8 mouse cellular contexts compared by ENCODE assay signal in genomic region chr15:83562626-83563270, GRCm38 (mm10). TPM values are rescaled to one million over a fixed set of nuclear protein-coding genes. Genes with fewer than 3 reads are reported as not detected.
DNase-seq lines count a peak whose midpoint lies in the region; ATAC-seq and TF ChIP-seq lines count a peak whose summit lies in the region.

No protein-coding gene starts in this region.

- WGBS in embryonic facial prominence, embryonic 13.5 days, result 25% methylated on average over 15 of the region's 15 CpGs
- 43% methylated on average over 15 of the region's 15 CpGs for WGBS in heart, adult 2 months
- WGBS in limb, embryonic 13.5 days, result 32% methylated on average over 15 of the region's 15 CpGs
- WGBS in midbrain, embryonic 16.5 days, result 39% methylated on average over 15 of the region's 15 CpGs

- peak overlapping the region; percentile 95 for H3K4me2 ChIP-seq in embryonic facial prominence, embryonic 13.5 days
- peak overlapping the region; percentile 98 for H3K4me2 ChIP-seq in limb, embryonic 13.5 days (replicated peaks)
- peak overlapping the region; percentile 52; the same call in 1 of the 2 replicates for H3K4me2 ChIP-seq in midbrain, embryonic 16.5 days (ENCODE audit: low read length)

- H3K4me1 ChIP-seq in embryonic facial prominence, embryonic 13.5 days, result peaks cover 23% of the 10 kb centered on the region
- peaks cover 9% of the 10 kb centered on the region for H3K4me1 ChIP-seq in heart, adult 2 months (ENCODE audit: control insufficient read depth, insufficient read depth, low read length)
- peaks cover 20% of the 10 kb centered on the region for H3K4me1 ChIP-seq in limb, embryonic 13.5 days
- H3K4me1 ChIP-seq in midbrain, embryonic 16.5 days (ENCODE audit: control insufficient read depth, insufficient read depth, low read length), result peaks cover 13% of the 10 kb centered on the region

- H3K9ac ChIP-seq in embryonic facial prominence, embryonic 13.5 days, result peak overlapping the region; percentile 46; the same call in 1 of the 2 replicates
- no peak overlapping the region for H3K9ac ChIP-seq in heart, adult 2 months (ENCODE audit: low read depth, low read length)
- H3K9ac ChIP-seq in limb, embryonic 13.5 days, result peak overlapping the region; percentile 76
- H3K9ac ChIP-seq in midbrain, embryonic 16.5 days (ENCODE audit: low read depth, low read length), result no peak overlapping the region

- H3K4me3 ChIP-seq in embryonic facial prominence, embryonic 13.5 days, result peak overlapping the region; percentile 48
- peak overlapping the region; percentile 80 for H3K4me3 ChIP-seq in heart, adult 2 months
- H3K4me3 ChIP-seq in limb, embryonic 13.5 days, result peak overlapping the region; percentile 50
- H3K4me3 ChIP-seq in midbrain, embryonic 16.5 days (ENCODE audit: low read depth, low read length), result no peak overlapping the region

- no peaks in the 10 kb centered on the region for H3K36me3 ChIP-seq in embryonic facial prominence, embryonic 13.5 days
- no peaks in the 10 kb centered on the region for H3K36me3 ChIP-seq in heart, adult 2 months (ENCODE audit: control insufficient read depth, insufficient read depth, low read length)
- H3K36me3 ChIP-seq in limb, embryonic 13.5 days, result no peaks in the 10 kb centered on the region
- no peaks in the 10 kb centered on the region for H3K36me3 ChIP-seq in midbrain, embryonic 16.5 days (ENCODE audit: control insufficient read depth, insufficient read depth, low read length)

- TF ChIP-seq POLR2A in heart, adult 2 months (IDR thresholded peaks at IDR 0.05; ENCODE audit: insufficient read depth, low read depth, low read length), result peak; percentile 60; the same call in 1 of the 2 replicates

- TF ChIP-seq CTCF in heart, adult 2 months (IDR thresholded peaks at IDR 0.05), result no peak

- no peaks in the 10 kb centered on the region for H3K9me3 ChIP-seq in embryonic facial prominence, embryonic 13.5 days
- H3K9me3 ChIP-seq in limb, embryonic 13.5 days, result no peaks in the 10 kb centered on the region
- no peaks in the 10 kb centered on the region for H3K9me3 ChIP-seq in midbrain, embryonic 16.5 days (replicated peaks; ENCODE audit: control insufficient read depth, low read length, poor library complexity, severe bottlenecking)

- H3K27ac ChIP-seq in embryonic facial prominence, embryonic 13.5 days, result peak overlapping the region; percentile 69
- H3K27ac ChIP-seq in heart, adult 2 months, result peak overlapping the region; percentile 92
- peak overlapping the region; percentile 61 for H3K27ac ChIP-seq in limb, embryonic 13.5 days
- H3K27ac ChIP-seq in midbrain, embryonic 16.5 days (ENCODE audit: low read length), result no peak overlapping the region

- ATAC-seq in embryonic facial prominence, embryonic 13.5 days (ENCODE audit: insufficient number of reproducible peaks, insufficient read depth, low FRiP score, low TSS enrichment, low read depth), result peak; percentile 61; the same call in 1 of the 2 replicates
- peak; percentile 58; the same call in 1 of the 2 replicates for ATAC-seq in limb, embryonic 13.5 days (ENCODE audit: low FRiP score, low read depth)
- ATAC-seq in midbrain, embryonic 16.5 days, result no peak

- peak; percentile 41 to 66 for DNase-seq in cerebellum, postnatal 25 days
- DNase-seq in cerebellum, adult 9-10 months, result no peak
- peak; percentile 87 to 92 for DNase-seq in heart, adult 2 months
- peak; percentile 84 for DNase-seq in kidney, adult 18-20 months
- DNase-seq in spleen, postnatal 10 days (ENCODE audit: low spot score in 2 of 2), result peak; percentile 65 to 84

- H3K79me2 ChIP-seq in heart, adult 2 months (replicated peaks; ENCODE audit: control insufficient read depth, insufficient read depth, low read length), result no peaks in the 10 kb centered on the region

- TF ChIP-seq EP300 in heart, adult 2 months (IDR thresholded peaks at IDR 0.05; ENCODE audit: insufficient read depth, low read depth, low read length), result no peak

- 0 out of 2 replicates have a peak, but pooled peaks cover 3% of the 10 kb centered on the region for H3K27me3 ChIP-seq in embryonic facial prominence, embryonic 13.5 days
- H3K27me3 ChIP-seq in heart, adult 2 months (ENCODE audit: control insufficient read depth, insufficient read depth, low read length), result no peaks in the 10 kb centered on the region
- H3K27me3 ChIP-seq in limb, embryonic 13.5 days, result peaks cover 3% of the 10 kb centered on the region; the same call in 1 of the 2 replicates
- H3K27me3 ChIP-seq in midbrain, embryonic 16.5 days (ENCODE audit: control insufficient read depth, insufficient read depth, low read depth, low read length), result peaks cover 16% of the 10 kb centered on the region

- intact Hi-C loops in heart, adult 2 months (cut with DNase I), result loop anchor here (5.0 kb wide), 1 partner anchor 35 kb away; the partner anchor contains the start of gene Bik

RNA-seq across cellular contexts. Expression of gene Tspo, which starts 0.6 kb away (rescaled TPM):
- 38.1 and 44.5 TPM in 2 replicates for polyA plus RNA-seq in embryonic facial prominence, embryonic 13.5 days (2015; fragmentation: Nextera tagmentation; extraction: Ambion mirVana)
- 10 to 100 TPM; 61.2 to 61.8 TPM for total RNA-seq in heart, adult 2 months (2021)
- 101 and 154 TPM in 2 replicates for polyA plus RNA-seq in heart, adult 2 months (2012; rRNA removed)
- 40.4 and 41.9 TPM in 2 replicates for polyA plus RNA-seq in limb, embryonic 13.5 days (2015; fragmentation: Nextera tagmentation; extraction: Ambion mirVana)
- polyA plus RNA-seq in midbrain, embryonic 16.5 days (2015; fragmentation: Nextera tagmentation; extraction: Ambion mirVana), result 5.8 and 6.1 TPM in 2 replicates

RNA-seq across cellular contexts. Expression of gene Mcat, which starts 0.8 kb away (rescaled TPM):
- 39.2 and 41.8 TPM in 2 replicates for polyA plus RNA-seq in embryonic facial prominence, embryonic 13.5 days (2015; fragmentation: Nextera tagmentation; extraction: Ambion mirVana)
- 10 to 100 TPM; 38.7 to 40.8 TPM for total RNA-seq in heart, adult 2 months (2021)
- polyA plus RNA-seq in heart, adult 2 months (2012; rRNA removed), result 32.2 and 41.4 TPM in 2 replicates
- 39.4 and 41.6 TPM in 2 replicates for polyA plus RNA-seq in limb, embryonic 13.5 days (2015; fragmentation: Nextera tagmentation; extraction: Ambion mirVana)
- polyA plus RNA-seq in midbrain, embryonic 16.5 days (2015; fragmentation: Nextera tagmentation; extraction: Ambion mirVana), result 25.9 and 30.3 TPM in 2 replicates

RNA-seq across cellular contexts. Expression of gene Ttll12, which starts 32.2 kb away (rescaled TPM):
- 40.1 and 41.3 TPM in 2 replicates for polyA plus RNA-seq in embryonic facial prominence, embryonic 13.5 days (2015; fragmentation: Nextera tagmentation; extraction: Ambion mirVana)
- 1 to 10 TPM; 4.5 to 5.5 TPM for total RNA-seq in heart, adult 2 months (2021)
- polyA plus RNA-seq in heart, adult 2 months (2012; rRNA removed), result 9.9 and 10.6 TPM in 2 replicates
- 39.7 and 43.4 TPM in 2 replicates for polyA plus RNA-seq in limb, embryonic 13.5 days (2015; fragmentation: Nextera tagmentation; extraction: Ambion mirVana)
- 47.4 and 49.2 TPM in 2 replicates for polyA plus RNA-seq in midbrain, embryonic 16.5 days (2015; fragmentation: Nextera tagmentation; extraction: Ambion mirVana)

RNA-seq across cellular contexts. Expression of gene Bik, which starts 36.1 kb away (rescaled TPM):
- polyA plus RNA-seq in embryonic facial prominence, embryonic 13.5 days (2015; fragmentation: Nextera tagmentation; extraction: Ambion mirVana), result 3.6 and 4.0 TPM in 2 replicates
- total RNA-seq in heart, adult 2 months (2021), result 10 to 100 TPM in 1 of 2 experiments, 1 to 10 TPM in 1; 8.3 to 10.9 TPM
- 11.7 and 21.8 TPM in 2 replicates for polyA plus RNA-seq in heart, adult 2 months (2012; rRNA removed)
- 3.5 and 3.7 TPM in 2 replicates for polyA plus RNA-seq in limb, embryonic 13.5 days (2015; fragmentation: Nextera tagmentation; extraction: Ambion mirVana)
- 0.26 and 0.55 TPM in 2 replicates for polyA plus RNA-seq in midbrain, embryonic 16.5 days (2015; fragmentation: Nextera tagmentation; extraction: Ambion mirVana)

RNA-seq across cellular contexts. Expression of gene Ttll1, which starts 52.1 kb away (rescaled TPM):
- 21.8 and 22.7 TPM in 2 replicates for polyA plus RNA-seq in embryonic facial prominence, embryonic 13.5 days (2015; fragmentation: Nextera tagmentation; extraction: Ambion mirVana)
- total RNA-seq in heart, adult 2 months (2021), result 10 to 100 TPM; 52.1 to 62.9 TPM
- 37.6 and 41.3 TPM in 2 replicates for polyA plus RNA-seq in heart, adult 2 months (2012; rRNA removed)
- 23.4 and 25.1 TPM in 2 replicates for polyA plus RNA-seq in limb, embryonic 13.5 days (2015; fragmentation: Nextera tagmentation; extraction: Ambion mirVana)
- polyA plus RNA-seq in midbrain, embryonic 16.5 days (2015; fragmentation: Nextera tagmentation; extraction: Ambion mirVana), result 130 TPM in 2 replicates

Comparison
In these comparisons a context has a peak if more than half of its experiments do, and no peak if none do; other contexts are left out.
1. H3K9ac ChIP-seq: peak in embryonic facial prominence, embryonic 13.5 days (single experiment) and limb, embryonic 13.5 days (single experiment); none in heart, adult 2 months (single experiment) and midbrain, embryonic 16.5 days (single experiment).
2. Peak in every context shown above with its lines, with median percentiles within 50 percentile points of each other: H3K4me2 ChIP-seq.